Mouse (Mus musculus): ENCODE measurements around the gene Zbtb8os.

The Zbtb8os gene

DNA sequence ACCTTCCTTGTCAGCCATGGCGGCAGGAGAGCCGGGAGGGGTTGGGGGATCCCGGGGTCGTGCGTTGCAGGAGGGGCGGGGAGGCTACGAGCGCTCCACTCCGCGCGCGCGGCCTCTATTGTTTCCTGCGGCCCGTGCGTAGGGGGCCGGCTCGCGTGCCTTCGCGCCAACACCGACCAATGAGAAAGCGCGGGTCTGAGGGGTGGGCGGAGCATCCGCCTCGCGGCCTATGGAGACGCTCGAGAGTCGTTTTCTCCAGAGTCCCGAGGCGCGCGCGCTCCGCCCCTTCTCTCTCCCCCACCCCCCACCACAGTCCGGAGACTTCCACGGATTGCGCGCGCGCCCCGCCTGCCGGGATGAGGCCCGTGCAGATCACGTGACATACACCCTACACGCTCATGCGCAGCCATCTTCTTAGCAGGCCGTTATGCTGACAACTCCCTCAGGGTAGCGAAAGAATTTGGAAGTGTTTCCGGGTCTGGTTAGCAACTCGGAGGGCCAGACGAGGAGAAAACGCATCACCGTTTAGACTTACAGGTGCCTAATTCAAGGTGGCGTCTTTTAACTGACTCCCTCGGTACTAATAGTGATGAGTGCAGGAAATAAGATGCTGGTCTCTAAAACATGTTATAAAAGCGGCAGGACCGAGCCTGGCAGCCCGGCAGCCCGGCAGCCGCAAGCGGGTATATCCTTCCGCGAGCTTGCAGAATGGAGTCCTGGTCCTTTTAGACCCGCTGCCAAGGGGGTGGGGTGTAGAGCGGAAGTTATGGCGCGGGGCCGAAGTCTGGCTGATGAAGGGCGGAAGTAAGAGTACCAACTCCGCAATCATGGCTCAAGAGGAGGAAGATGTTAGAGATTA is at the start of gene Zbtb8os, which contains the start of gene Rbbp4:
TSS of gene Zbtb8os (plus strand) at position 480 of the 859 bp plus-strand sequence.
TSS of gene Rbbp4 (minus strand) at position 155 of the 859 bp plus-strand sequence.
- peak; percentile 97 for DNase-seq

DNA sequence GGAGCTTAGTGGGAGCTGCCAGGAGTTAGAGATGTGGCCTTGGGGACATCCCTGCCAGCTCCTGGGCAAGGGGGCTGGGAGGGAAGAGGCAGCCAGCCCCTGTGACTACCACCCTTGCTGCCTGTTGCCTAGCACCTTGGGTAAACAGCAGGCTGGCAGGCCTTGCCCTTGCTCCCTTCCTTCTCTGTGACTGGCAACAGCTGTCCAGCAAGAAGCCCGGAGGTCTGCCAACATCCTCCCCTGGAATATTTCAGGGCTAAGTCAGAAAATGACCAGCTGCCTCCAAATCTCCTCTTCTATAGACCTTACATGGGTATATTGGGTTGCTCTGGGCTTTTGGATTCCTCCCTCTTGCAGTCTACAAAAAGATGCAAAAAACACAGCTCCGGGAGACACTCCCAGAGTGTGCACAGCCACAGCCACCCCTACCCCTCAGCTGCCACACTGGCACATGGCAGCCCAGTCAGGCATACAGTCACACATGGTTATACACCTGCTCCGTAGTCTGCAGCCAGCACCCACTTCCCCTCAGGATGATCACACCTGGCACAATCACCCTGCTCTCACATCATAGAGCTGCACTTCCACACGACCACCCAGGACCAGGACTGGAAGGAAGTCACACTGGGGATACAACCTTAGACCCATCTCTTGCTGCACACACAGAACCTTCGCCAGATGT is 49.4 kb upstream of the Zbtb8os start:
- no peak for DNase-seq

DNA sequence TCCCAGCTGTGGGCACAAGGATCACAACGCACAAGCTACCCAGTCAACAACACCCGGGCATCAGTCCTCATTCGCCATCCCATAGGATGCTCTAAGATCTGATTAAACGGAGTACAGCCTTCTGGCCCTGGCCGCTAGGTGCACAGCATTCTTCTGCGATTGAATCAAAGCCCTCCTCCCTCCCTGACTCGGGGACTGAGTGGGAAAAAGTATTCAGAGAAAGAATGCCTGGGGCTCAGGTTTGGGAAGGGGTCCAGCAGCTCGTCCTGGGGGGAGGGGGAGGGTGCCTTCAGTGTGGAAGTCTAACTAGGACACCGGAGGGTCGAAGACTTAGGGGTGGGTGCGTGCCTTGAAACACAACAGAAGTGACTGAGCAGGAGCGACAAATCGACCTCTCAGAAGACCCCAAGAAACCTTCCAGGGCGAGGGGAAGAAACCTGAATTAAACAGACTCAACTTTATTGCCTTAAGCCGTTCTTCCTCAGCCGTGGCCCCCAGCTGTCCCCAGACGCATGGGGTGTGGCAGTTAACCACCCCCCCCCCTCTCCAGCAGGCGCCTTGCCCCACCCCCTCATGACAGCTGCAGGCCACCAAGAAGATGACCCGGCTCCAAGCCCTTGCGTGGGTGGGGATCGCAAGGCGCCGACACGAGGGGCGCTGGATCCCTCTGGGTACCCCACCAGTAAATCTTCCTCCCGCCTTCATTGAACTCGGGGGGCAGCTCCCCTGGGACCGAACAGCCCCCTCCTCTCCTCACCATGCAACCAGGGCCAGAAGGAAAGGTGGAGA is 48.6 kb upstream of the Zbtb8os start:
- no peak for DNase-seq

DNA sequence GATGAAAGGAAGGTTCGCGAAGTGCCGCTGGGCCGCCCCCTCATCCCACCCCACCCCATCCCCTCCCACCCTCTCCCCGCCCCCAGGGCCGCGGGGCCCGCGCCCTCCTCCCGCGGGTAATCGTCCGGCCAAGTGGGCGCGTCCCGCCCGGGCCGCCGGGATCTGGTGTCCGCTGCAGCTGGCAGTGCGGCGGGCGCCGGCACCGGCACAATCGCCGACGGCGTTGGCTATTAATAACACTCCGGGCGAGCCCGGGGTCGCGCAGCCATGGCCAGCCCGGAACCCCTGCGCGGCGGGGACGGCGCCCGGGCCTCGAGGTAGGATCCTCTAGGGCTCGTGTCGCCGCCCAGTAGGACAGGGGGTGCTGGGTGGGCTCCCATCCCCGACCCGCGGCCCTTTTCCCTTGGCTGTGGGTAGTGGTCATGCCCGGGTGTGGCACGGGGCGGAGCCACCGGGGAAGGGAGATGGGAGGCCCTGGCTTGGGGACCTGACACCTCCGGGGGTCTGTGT is 48.0 kb upstream of the Zbtb8os start, which contains the start of gene Sync:
TSS of gene Sync (plus strand) at position 146 of the 510 bp plus-strand sequence.
- DNase-seq = no peak

DNA sequence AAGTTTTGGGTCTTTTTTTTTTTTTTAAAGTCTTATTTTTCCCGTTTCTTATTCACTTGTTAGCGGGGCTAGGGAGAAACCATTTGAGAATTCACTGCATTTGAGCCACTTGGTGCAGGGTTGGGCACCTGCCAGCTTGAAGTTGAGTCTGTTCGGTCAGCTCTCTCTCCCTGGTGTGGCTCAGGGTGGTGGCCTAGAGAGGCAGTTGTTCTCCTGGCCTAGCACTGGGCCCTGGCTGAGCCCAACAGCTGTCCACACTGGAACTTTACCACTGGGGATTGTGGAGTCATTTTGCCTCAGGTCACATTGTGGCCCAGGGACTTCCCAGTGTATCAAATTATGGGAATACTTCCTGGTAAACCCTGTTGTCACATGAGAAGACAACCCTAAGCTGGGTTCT is 47.4 kb upstream of the Zbtb8os start:
- DNase-seq = no peak

DNA sequence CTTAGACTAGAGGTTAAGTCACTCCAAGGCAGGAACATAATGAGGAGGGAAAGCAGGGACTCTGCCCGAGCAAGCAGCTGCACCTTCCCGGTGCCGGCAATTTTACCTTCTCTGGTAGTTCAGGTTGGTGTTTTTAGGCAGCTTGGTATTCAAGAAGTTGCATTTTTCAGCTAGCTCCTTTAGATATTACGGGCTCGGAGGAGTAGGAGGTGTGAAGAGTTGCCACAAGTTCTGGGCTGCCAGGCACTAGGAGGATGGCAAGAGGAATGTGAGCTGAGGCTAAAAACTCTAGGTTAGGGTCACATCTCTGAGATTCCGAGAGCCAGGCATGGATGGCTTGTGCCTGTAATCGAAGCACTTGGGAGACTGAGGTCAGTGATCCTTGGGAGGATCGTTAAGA is 45.8 kb upstream of the Zbtb8os start:
- no peak for DNase-seq

DNA sequence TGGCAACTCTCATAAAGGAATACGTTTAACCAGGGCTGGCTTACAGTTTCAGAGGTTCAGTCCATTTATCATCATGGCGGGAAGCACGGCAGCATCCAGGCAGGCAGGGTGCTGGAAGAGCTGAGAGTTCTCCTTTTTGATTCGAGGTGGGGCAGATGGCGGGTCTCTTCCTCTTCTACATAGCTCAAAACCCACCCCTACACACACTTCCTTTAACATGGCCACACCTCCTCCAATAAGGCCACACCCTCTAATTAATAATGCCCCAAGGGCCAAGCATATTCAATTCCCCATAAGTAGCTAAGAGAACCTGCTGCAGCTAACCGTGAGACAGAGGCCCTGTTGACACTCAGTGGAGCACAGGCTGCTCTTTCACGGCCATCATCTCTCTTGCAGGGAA is 42.7 kb upstream of the Zbtb8os start:
- DNase-seq = no peak

DNA sequence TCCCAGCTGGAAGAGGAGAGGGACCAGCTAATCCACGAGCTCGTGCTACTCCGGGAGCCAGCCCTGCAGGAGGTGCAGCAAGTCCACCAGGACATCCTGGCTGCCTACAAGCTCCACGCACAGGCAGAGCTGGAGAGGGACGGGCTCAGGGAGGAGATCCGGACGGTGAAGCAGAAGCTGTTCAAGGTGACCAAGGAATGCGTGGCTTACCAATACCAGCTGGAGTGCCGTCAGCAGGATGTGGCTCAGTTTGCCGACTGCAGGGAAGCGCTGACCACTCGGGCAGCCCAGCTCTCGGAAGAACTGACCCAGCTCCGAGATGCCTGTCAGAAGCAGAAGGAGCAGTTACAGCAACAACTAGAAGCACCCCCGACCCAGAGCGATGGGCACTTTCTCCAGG is 41.8 kb upstream of the Zbtb8os start:
- no peak for DNase-seq

DNA sequence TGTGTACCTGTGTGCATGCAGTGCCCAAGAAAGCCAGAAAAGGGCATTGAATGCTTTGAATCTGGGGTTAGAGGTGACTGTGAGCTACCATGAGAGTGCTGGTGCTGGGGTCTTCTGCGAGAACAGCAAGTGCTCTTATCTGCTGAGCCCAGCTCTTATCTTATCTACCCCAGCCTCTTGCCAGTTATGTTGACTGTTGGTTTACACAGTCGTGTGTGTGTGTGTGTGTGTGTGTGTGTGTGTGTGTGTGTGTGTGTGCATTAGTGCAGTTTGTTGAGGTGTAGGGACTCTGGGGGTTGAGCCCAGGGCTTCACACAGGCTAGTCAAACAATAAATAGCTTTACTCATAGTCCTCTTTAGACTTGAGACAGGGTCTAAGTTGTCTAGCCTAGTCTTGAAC is 40.3 kb upstream of the Zbtb8os start:
- no peak for DNase-seq

DNA sequence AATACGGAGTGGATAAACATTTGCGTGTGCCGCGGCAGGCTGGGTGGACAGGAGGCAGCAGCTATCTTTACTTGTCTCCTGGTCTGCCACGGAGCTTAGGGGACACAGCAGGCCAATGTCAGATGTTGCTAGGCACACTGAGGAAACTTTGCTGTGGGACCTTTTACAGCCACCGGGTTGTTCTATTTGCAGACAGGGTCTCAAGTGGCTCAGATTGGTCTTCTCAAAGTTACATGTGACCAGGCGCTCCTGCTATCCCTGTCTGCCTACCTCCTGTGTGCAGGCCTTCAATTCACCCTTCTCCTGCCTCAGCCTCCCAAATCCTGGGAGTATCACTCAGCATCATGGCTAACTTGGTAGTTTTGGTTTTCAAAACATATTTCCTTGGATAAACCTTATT is 39.4 kb upstream of the Zbtb8os start:
- no peak for DNase-seq

DNA sequence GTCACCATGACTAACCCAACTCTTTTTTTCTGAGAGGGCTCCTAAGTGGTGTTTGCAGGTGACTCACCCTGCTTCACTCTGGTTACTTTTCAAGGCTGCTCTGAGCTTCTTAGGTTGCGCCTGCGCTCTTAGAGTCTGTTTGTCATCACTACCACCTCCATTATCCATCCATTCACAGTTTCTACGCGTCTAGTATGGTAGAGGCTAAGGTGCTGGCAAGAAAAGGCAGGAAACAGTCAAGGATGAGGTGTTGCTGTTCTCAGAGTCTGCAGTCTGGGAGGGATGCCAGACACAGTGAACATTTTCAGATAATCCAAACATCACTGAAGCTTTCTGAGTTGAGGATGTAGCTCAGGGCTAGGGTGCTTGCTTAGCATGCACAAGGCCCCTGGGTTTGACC is 37.8 kb upstream of the Zbtb8os start:
- no peak for DNase-seq

DNA sequence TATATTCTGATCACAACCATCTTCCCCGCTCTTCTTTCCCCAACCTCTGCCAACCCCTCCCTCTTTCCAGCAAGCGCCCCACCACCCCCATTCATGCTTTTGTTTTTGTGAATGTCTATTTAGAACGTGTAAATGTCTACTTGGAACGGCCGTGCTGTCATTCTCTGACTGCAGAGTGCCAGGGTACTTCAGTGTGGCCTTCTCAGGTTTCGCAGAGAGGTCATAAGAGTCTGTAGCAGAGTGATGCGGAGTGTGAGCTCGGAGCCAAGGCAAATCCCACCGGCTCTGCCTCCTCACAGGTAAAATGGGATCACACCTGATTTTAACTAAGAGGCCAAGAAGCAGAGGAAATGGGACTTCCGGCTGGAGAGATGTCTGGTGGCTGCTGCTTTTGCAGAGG is 36.4 kb upstream of the Zbtb8os start:
- DNase-seq = no peak

DNA sequence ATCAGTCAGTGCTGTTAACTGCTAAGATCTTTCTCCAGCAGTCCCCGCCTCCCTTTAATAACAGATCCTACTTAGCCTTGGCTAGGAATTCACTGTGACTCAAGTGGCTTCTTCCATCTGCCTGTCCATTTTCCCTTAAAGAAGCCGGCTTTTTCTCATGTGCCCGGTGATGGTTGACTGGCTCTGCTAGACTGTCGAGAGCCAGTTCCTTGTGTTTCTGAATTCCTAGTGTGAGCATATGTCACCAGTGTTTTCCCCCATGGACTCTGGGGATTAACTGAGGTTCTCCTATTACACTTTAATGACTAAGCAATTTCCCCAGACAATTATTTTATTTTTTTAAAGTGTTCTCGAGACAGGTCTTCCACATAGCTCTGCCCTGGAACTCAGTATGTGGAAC is 32.1 kb upstream of the Zbtb8os start:
- DNase-seq = no peak

DNA sequence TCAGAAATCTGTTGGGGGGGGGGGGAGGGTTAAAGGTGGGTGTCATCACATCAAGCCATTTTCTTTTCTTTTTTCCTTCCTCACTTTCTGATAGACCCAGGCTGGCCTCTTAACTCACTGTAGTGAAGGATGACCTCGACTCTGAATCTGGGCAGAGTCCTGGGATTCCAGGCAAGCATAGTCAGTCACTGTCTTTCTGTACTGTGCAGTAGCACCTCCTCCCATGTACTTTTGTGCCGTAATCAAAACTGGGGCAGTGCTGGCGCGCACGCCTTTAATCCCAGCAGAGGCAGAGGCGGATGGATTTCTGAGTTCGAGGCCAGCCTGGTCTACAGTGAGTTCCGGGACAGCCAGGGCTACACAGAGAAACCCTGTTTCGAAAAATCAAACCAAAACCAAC is 31.7 kb upstream of the Zbtb8os start:
- peak; percentile 33 for DNase-seq

DNA sequence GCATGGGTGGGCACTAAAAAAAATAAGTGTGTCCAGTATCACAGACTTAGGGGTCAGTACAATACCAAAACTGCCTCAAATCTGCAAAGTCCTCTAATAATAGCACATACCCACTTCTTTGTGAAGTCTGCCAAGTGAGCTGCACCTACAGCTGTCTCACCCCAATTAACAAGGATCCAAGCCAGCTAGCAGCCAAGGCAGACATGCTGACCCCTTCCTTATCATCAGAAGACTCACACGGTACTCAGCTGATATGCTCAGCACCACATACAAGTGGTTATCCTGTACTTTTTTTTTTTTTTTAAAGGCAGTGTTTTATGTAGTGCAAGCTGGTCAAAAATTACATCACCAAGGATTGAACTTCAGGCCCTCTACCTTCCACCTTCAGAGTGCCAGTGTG is 31.2 kb upstream of the Zbtb8os start:
- no peak for DNase-seq

DNA sequence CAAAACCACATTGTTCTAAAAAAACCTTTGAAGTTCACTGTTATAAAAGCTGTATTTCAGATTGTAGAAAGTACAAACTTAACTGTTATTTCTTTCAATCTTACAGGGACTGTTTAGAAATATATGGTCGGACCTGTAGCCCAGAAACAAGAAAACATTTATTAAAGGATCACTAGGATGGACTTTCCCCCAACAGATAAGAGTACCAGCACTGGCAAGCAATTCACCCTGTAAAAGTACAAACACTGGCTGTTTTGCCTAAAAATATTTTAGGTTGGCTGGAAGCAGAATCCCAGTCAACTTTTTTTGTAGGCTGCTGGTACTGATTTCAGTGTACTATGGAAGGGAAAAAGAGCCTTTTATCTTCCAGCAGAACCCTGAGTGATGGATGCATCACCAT is 27.6 kb upstream of the Zbtb8os start:
- DNase-seq = no peak

DNA sequence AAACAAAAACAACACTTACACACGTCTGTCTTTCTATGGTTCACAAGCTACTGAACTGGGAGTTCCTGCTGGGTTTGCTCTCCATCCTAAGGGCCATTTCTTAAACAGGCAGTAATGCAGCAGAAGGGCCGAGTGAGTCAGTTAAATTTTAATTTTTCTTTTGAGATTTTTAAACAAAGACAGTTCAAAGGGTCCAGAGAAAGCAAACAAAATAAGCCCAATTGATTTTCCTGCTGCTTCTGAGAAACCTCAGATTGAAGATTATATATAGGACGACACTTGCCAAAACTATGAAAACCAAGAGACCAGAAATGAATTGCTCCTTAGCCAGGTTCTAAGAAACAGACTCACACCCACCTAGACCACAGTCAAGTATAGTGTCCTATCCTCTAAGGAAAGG is 21.6 kb upstream of the Zbtb8os start:
- peak; percentile 43 for DNase-seq

DNA sequence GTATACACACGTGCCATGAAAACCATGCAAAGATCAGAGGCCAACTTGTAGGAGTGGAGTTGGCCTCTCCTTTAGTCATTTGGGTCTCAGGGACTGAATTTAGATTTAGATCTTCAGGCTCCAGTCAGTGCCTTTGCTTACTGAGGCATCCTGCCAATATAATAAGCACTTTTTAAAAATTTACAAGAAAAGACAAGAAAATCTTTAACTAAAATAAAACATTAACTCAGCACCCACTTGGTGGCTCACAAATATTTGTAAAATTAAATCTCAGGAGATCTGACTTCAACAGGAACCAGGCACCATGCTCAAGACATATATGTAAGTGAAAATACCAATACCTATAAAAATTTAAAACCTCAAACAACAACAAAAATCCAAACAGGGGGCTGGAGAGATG is 14.6 kb upstream of the Zbtb8os start:
- DNase-seq = peak; percentile 71

DNA sequence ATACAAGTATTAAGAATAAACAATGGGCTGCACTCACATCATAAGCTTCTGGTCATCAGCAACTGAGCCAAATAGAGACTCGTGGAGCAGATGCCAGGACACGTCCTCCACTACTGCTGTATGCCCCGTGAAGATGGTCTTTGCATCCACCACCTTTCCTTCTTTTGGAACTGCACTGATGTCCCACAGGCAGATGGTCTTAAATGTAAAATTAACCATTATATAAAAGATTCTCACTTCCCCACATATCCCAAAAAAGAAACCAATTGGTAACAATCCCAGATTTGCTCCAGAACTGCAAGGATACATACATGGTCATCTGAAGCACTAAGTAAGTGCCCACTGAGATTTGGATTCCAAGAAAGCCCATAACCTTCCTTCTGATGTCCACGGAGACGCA is 13.5 kb upstream of the Zbtb8os start:
- no peak for DNase-seq

DNA sequence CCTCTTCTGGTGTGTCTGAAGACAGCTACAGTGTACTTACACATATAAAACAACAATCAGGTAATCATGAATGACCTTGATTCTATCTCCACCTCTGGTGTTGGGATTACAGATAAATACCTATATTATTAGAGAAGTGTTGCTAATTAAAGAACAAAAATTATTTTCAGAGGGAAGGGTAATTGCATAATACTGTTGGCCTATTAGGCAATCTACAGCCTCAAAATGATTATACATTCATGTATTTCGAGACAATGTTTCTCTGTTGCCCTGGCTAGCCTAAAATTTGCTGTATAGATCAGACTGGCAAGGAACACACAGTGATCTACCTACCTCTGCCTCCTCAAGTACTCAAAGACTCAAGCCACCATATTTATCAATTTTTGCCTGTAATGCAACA is 12.0 kb upstream of the Zbtb8os start:
- DNase-seq = no peak

DNA sequence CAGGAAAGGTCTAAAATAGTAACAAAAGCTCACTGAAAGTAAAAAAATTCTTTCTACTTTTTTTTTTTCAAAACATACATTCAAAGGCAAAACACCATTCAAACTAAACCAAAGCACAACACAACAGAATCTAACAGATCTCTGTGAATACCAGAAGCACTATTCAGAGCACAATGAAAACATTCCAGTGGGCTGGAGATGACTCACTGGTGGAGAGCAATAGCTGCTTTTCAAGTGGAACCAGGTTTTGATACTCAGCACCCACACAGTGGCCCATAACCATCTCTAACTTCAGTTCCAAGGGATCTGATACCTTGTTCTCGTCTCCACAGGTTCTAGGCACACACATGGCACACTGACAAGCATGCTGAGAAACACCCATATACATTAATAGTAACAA is 10.7 kb upstream of the Zbtb8os start:
- no peak for DNase-seq

DNA sequence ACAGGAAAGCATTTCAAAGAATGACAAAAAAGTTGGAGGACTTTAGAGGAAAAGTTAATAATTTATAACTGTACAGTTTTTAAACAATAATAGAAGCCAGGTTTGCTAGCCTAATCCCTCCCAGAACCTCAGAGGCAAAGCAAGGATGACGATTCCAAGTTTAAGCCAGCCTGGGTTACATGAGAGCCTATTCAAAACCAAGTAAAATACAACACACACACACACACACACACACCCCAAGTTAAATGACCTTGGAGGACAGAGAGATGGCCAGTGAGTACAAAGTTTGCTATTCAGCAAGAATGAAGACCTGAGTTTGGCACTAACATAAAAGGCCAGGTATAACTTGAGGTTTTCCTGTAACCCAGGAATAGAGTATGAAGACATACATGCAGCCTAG is 9.3 kb upstream of the Zbtb8os start:
- peak; percentile 76 for DNase-seq

DNA sequence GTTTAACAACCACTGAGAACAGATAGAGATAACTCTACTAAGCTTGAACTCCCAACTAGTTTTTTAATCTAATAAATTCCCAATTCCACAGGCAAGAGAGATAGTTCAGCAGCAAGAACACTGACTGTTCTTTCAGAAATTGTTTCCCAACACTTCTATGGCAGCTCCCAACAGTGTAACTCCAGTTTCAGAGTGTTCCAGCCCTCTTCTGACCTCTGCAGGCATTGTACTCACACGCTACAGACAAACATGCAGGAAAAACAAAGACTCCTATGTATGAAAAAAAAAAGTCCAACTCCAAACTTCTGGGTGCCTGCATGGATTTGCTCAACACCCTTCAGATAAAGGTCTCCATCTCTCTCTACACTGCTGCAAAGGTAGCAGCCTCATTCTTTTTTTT is 2.6 kb upstream of the Zbtb8os start:
- no peak for DNase-seq
